Mouse (Mus musculus): ENCODE data around the gene Hsd11b1. TPM values are rescaled to one million over a fixed set of nuclear protein-coding genes. Genes with fewer than 3 reads are reported as not detected.

Gene Hsd11b1
- total and polyA plus RNA-seq, 2 experiments from 2014 or later: 1.6 to 7.3 TPM

- ATAC-seq (ENCODE audit: insufficient read depth, low read depth) (no peak), DNase-seq (ENCODE audit: low spot score) (no peak)
- TF ChIP-seq EP300 (IDR thresholded peaks at IDR 0.05; ENCODE audit: low read depth) (no peak), CTCF (IDR thresholded peaks at IDR 0.05; ENCODE audit: low read depth) (no peak)
- Histone ChIP-seq H3K4me3 (ENCODE audit: low read depth, low read length) (no peak overlapping the region), H3K36me3 (replicated peaks; ENCODE audit: control insufficient read depth, insufficient read depth, low read length) (no peaks in the 10 kb centered on the region), H3K4me2 (ENCODE audit: low read depth, low read length) (no peak overlapping the region), H3K27me3 (ENCODE audit: control insufficient read depth, insufficient read depth, low read length) (no peaks in the 10 kb centered on the region), H3K9me3 (replicated peaks; ENCODE audit: control insufficient read depth, low read length) (no peaks in the 10 kb centered on the region), H3K4me1 (ENCODE audit: control insufficient read depth, insufficient read depth) (0 out of 2 replicates have a peak, but pooled peaks cover 4% of the 10 kb centered on the region), H3K9ac (replicated peaks; ENCODE audit: low read depth, low read length) (no peak overlapping the region), H3K27ac (ENCODE audit: low read depth) (no peak overlapping the region)
- 88% methylated on average over 4 of the region's 4 CpGs for WGBS
Observed at GRCm38 (mm10) chr1:193226114-193226513, 37.8 kb downstream of the Hsd11b1 start.

- 77% methylated on average over 3 of the region's 3 CpGs for WGBS
- no peak overlapping the region for H3K27ac ChIP-seq (ENCODE audit: low read depth)
- 0 out of 2 replicates have a peak, but pooled peaks cover 4% of the 10 kb centered on the region for H3K4me1 ChIP-seq (ENCODE audit: control insufficient read depth, insufficient read depth)
- DNase-seq (ENCODE audit: low spot score): no peak
- H3K9ac ChIP-seq (replicated peaks; ENCODE audit: low read depth, low read length): no peak overlapping the region
- no peak overlapping the region for H3K4me2 ChIP-seq (ENCODE audit: low read depth, low read length)
- H3K4me3 ChIP-seq (ENCODE audit: low read depth, low read length): no peak overlapping the region
- TF ChIP-seq EP300 (IDR thresholded peaks at IDR 0.05; ENCODE audit: low read depth) (no peak), CTCF (IDR thresholded peaks at IDR 0.05; ENCODE audit: low read depth) (no peak)
- no peaks in the 10 kb centered on the region for H3K9me3 ChIP-seq (replicated peaks; ENCODE audit: control insufficient read depth, low read length)
- ATAC-seq (ENCODE audit: insufficient read depth, low read depth): no peak
- no peaks in the 10 kb centered on the region for H3K27me3 ChIP-seq (ENCODE audit: control insufficient read depth, insufficient read depth, low read length)
- H3K36me3 ChIP-seq (replicated peaks; ENCODE audit: control insufficient read depth, insufficient read depth, low read length): no peaks in the 10 kb centered on the region
Observed at GRCm38 (mm10) chr1:193225531-193225930, 38.3 kb downstream of the Hsd11b1 start.

GRCm38 (mm10) chr1:193220408-193220807, 43.5 kb downstream of the Hsd11b1 start:
- ATAC-seq (ENCODE audit: insufficient read depth, low read depth): no peak
- TF ChIP-seq CTCF (IDR thresholded peaks at IDR 0.05; ENCODE audit: low read depth): no peak
- no peak for TF ChIP-seq EP300 (IDR thresholded peaks at IDR 0.05; ENCODE audit: low read depth)
- Histone ChIP-seq H3K27ac (ENCODE audit: low read depth) (no peak overlapping the region), H3K4me3 (ENCODE audit: low read depth, low read length) (no peak overlapping the region), H3K9me3 (replicated peaks; ENCODE audit: control insufficient read depth, low read length) (no peaks in the 10 kb centered on the region), H3K4me1 (ENCODE audit: control insufficient read depth, insufficient read depth) (no peaks in the 10 kb centered on the region), H3K9ac (replicated peaks; ENCODE audit: low read depth, low read length) (no peak overlapping the region), H3K36me3 (replicated peaks; ENCODE audit: control insufficient read depth, insufficient read depth, low read length) (no peaks in the 10 kb centered on the region), H3K4me2 (ENCODE audit: low read depth, low read length) (no peak overlapping the region), H3K27me3 (ENCODE audit: control insufficient read depth, insufficient read depth, low read length) (no peaks in the 10 kb centered on the region)
- 52% methylated on average over 5 of the region's 5 CpGs for WGBS
- DNase-seq (ENCODE audit: low spot score): no peak

GRCm38 (mm10) chr1:193216000-193216399, 47.9 kb downstream of the Hsd11b1 start:
- H3K27ac ChIP-seq (ENCODE audit: low read depth): no peak overlapping the region
- no peak overlapping the region for H3K4me3 ChIP-seq (ENCODE audit: low read depth, low read length)
- ATAC-seq (ENCODE audit: insufficient read depth, low read depth) (no peak), DNase-seq (ENCODE audit: low spot score) (no peak)
- no peak overlapping the region for H3K9ac ChIP-seq (replicated peaks; ENCODE audit: low read depth, low read length)
- H3K36me3 ChIP-seq (replicated peaks; ENCODE audit: control insufficient read depth, insufficient read depth, low read length): no peaks in the 10 kb centered on the region
- H3K4me2 ChIP-seq (ENCODE audit: low read depth, low read length): no peak overlapping the region
- H3K4me1 ChIP-seq (ENCODE audit: control insufficient read depth, insufficient read depth): no peaks in the 10 kb centered on the region
- no peaks in the 10 kb centered on the region for H3K27me3 ChIP-seq (ENCODE audit: control insufficient read depth, insufficient read depth, low read length)
- 52% methylated on average over 3 of the region's 3 CpGs for WGBS
- TF ChIP-seq CTCF (IDR thresholded peaks at IDR 0.05; ENCODE audit: low read depth): no peak
- TF ChIP-seq EP300 (IDR thresholded peaks at IDR 0.05; ENCODE audit: low read depth): no peak
- H3K9me3 ChIP-seq (replicated peaks; ENCODE audit: control insufficient read depth, low read length): no peaks in the 10 kb centered on the region

- H3K36me3 ChIP-seq (replicated peaks; ENCODE audit: control insufficient read depth, insufficient read depth, low read length): no peaks in the 10 kb centered on the region
- no peak overlapping the region for H3K9ac ChIP-seq (replicated peaks; ENCODE audit: low read depth, low read length)
- TF ChIP-seq CTCF (IDR thresholded peaks at IDR 0.05; ENCODE audit: low read depth) (no peak), EP300 (IDR thresholded peaks at IDR 0.05; ENCODE audit: low read depth) (no peak)
- no peaks in the 10 kb centered on the region for H3K4me1 ChIP-seq (ENCODE audit: control insufficient read depth, insufficient read depth)
- no peaks in the 10 kb centered on the region for H3K27me3 ChIP-seq (ENCODE audit: control insufficient read depth, insufficient read depth, low read length)
- no peak for ATAC-seq (ENCODE audit: insufficient read depth, low read depth)
- no peak for DNase-seq (ENCODE audit: low spot score)
- no peaks in the 10 kb centered on the region for H3K9me3 ChIP-seq (replicated peaks; ENCODE audit: control insufficient read depth, low read length)
- no peak overlapping the region for H3K4me2 ChIP-seq (ENCODE audit: low read depth, low read length)
- H3K4me3 ChIP-seq (ENCODE audit: low read depth, low read length): no peak overlapping the region
- WGBS: 55% methylated on average over 5 of the region's 5 CpGs
- no peak overlapping the region for H3K27ac ChIP-seq (ENCODE audit: low read depth)
Observed at GRCm38 (mm10) chr1:193214053-193214452, 49.8 kb downstream of the Hsd11b1 start.

GRCm38 (mm10) chr1:193211371-193211770, 52.5 kb downstream of the Hsd11b1 start:
- Histone ChIP-seq H3K4me2 (ENCODE audit: low read depth, low read length) (no peak overlapping the region), H3K9me3 (replicated peaks; ENCODE audit: control insufficient read depth, low read length) (no peaks in the 10 kb centered on the region), H3K36me3 (replicated peaks; ENCODE audit: control insufficient read depth, insufficient read depth, low read length) (no peaks in the 10 kb centered on the region), H3K9ac (replicated peaks; ENCODE audit: low read depth, low read length) (no peak overlapping the region), H3K27me3 (ENCODE audit: control insufficient read depth, insufficient read depth, low read length) (no peaks in the 10 kb centered on the region), H3K4me1 (ENCODE audit: control insufficient read depth, insufficient read depth) (no peaks in the 10 kb centered on the region), H3K27ac (ENCODE audit: low read depth) (no peak overlapping the region), H3K4me3 (ENCODE audit: low read depth, low read length) (no peak overlapping the region)
- TF ChIP-seq EP300 (IDR thresholded peaks at IDR 0.05; ENCODE audit: low read depth): no peak
- no peak for TF ChIP-seq CTCF (IDR thresholded peaks at IDR 0.05; ENCODE audit: low read depth)
- DNase-seq (ENCODE audit: low spot score): no peak
- WGBS: 50% methylated on average over 5 of the region's 5 CpGs
- no peak for ATAC-seq (ENCODE audit: insufficient read depth, low read depth)

All from heart, postnatal 0 days (tissue).